Mouse (Mus musculus): Measurements from ENCODE around the gene Eaf2. TPM values are rescaled to one million over a fixed set of nuclear protein-coding genes. Genes with fewer than 3 reads are reported as not detected.
"Not testable (repeated sequence)": the region's sequence is repeated elsewhere in the genome, so short reads cannot be mapped to it uniquely, and the experiment has no call there.

The Eaf2 gene
- polyA plus RNA-seq, 1 experiment from 2014 or later: 1.9 TPM

- H3K4me1 ChIP-seq (ENCODE audit: control insufficient read depth, insufficient read depth, low read length): peaks cover 16% of the 10 kb centered on the region
- WGBS: under 1% methylated on average over 48 of the region's 48 CpGs
- ATAC-seq: peak; percentile 80
- H3K4me3 ChIP-seq (ENCODE audit: low read length): peak overlapping the region; percentile 89
- peak overlapping the region; percentile 53 for H3K4me2 ChIP-seq (ENCODE audit: low read depth, low read length)
- H3K9me3 ChIP-seq (ENCODE audit: control insufficient read depth, low read length): no peaks in the 10 kb centered on the region
- no peaks in the 10 kb centered on the region for H3K27me3 ChIP-seq (replicated peaks; ENCODE audit: control insufficient read depth, insufficient read depth, low read length)
- peak overlapping the region; percentile 70 for H3K27ac ChIP-seq (ENCODE audit: low read length)
- 0 out of 2 replicates have a peak, but pooled peaks cover 2% of the 10 kb centered on the region for H3K36me3 ChIP-seq (ENCODE audit: control insufficient read depth, insufficient read depth, low read length)
- peak overlapping the region; percentile 88 for H3K9ac ChIP-seq (ENCODE audit: low read depth, low read length)
Measured at GRCm38 (mm10) chr16:36875276-36875851, 561 bp upstream of the Eaf2 start.

- no peak for ATAC-seq
- no peaks in the 10 kb centered on the region for H3K27me3 ChIP-seq (replicated peaks; ENCODE audit: control insufficient read depth, insufficient read depth, low read length)
- H3K9ac ChIP-seq (ENCODE audit: low read depth, low read length): no peak overlapping the region
- 0 out of 2 replicates have a peak, but pooled peaks cover 5% of the 10 kb centered on the region for H3K36me3 ChIP-seq (ENCODE audit: control insufficient read depth, insufficient read depth, low read length)
- peaks cover 5% of the 10 kb centered on the region; the same call in 1 of the 2 replicates for H3K4me1 ChIP-seq (ENCODE audit: control insufficient read depth, insufficient read depth, low read length)
- H3K27ac ChIP-seq (ENCODE audit: low read length): no peak overlapping the region
- H3K4me3 ChIP-seq (ENCODE audit: low read length): no peak overlapping the region
- WGBS: 92% methylated on average over 2 of the region's 2 CpGs
- no peak overlapping the region for H3K4me2 ChIP-seq (ENCODE audit: low read depth, low read length)
- no peaks in the 10 kb centered on the region for H3K9me3 ChIP-seq (ENCODE audit: control insufficient read depth, low read length)
Measured at GRCm38 (mm10) chr16:36869442-36869841, 5.4 kb downstream of the Eaf2 start.

GRCm38 (mm10) chr16:36863585-36863984 lies 11.2 kb downstream of the Eaf2 start:
- H3K27ac ChIP-seq (ENCODE audit: low read length): no peak overlapping the region
- 89% methylated on average over 3 of the region's 3 CpGs for WGBS
- H3K4me3 ChIP-seq (ENCODE audit: low read length): no peak overlapping the region
- no peaks in the 10 kb centered on the region for H3K9me3 ChIP-seq (ENCODE audit: control insufficient read depth, low read length)
- H3K4me1 ChIP-seq (ENCODE audit: control insufficient read depth, insufficient read depth, low read length): no peaks in the 10 kb centered on the region
- ATAC-seq: no peak
- no peak overlapping the region for H3K9ac ChIP-seq (ENCODE audit: low read depth, low read length)
- H3K27me3 ChIP-seq (replicated peaks; ENCODE audit: control insufficient read depth, insufficient read depth, low read length): no peaks in the 10 kb centered on the region
- no peaks in the 10 kb centered on the region for H3K36me3 ChIP-seq (ENCODE audit: control insufficient read depth, insufficient read depth, low read length)
- H3K4me2 ChIP-seq (ENCODE audit: low read depth, low read length): no peak overlapping the region

- ATAC-seq: no peak
- Histone ChIP-seq H3K9me3 (ENCODE audit: control insufficient read depth, low read length) (no peaks in the 10 kb centered on the region), H3K27me3 (replicated peaks; ENCODE audit: control insufficient read depth, insufficient read depth, low read length) (no peaks in the 10 kb centered on the region), H3K4me2 (ENCODE audit: low read depth, low read length) (no peak overlapping the region), H3K4me3 (ENCODE audit: low read length) (no peak overlapping the region), H3K27ac (ENCODE audit: low read length) (no peak overlapping the region), H3K9ac (ENCODE audit: low read depth, low read length) (no peak overlapping the region), H3K4me1 (ENCODE audit: control insufficient read depth, insufficient read depth, low read length) (no peaks in the 10 kb centered on the region), H3K36me3 (ENCODE audit: control insufficient read depth, insufficient read depth, low read length) (0 out of 2 replicates have a peak, but pooled peaks cover 2% of the 10 kb centered on the region)
- 92% methylated on average over 3 of the region's 3 CpGs for WGBS
Measured at GRCm38 (mm10) chr16:36851202-36851601, 23.6 kb downstream of the Eaf2 start.

GRCm38 (mm10) chr16:36846894-36847293 lies 27.9 kb downstream of the Eaf2 start:
- H3K36me3 ChIP-seq (ENCODE audit: control insufficient read depth, insufficient read depth, low read length); H3K9me3 ChIP-seq (ENCODE audit: control insufficient read depth, low read length); H3K4me3 ChIP-seq (ENCODE audit: low read length); H3K4me2 ChIP-seq (ENCODE audit: low read depth, low read length); H3K4me1 ChIP-seq (ENCODE audit: control insufficient read depth, insufficient read depth, low read length); H3K27ac ChIP-seq (ENCODE audit: low read length); H3K27me3 ChIP-seq (replicated peaks; ENCODE audit: control insufficient read depth, insufficient read depth, low read length); H3K9ac ChIP-seq (ENCODE audit: low read depth, low read length); ATAC-seq: not testable (repeated sequence)
- WGBS: 90% methylated on average over 1 of the region's 1 CpGs

GRCm38 (mm10) chr16:36828820-36829219 lies 46.0 kb downstream of the Eaf2 start:
- peak overlapping the region; percentile 77 for H3K4me3 ChIP-seq (ENCODE audit: low read length)
- peak overlapping the region; percentile 82 for H3K4me2 ChIP-seq (ENCODE audit: low read depth, low read length)
- no peaks in the 10 kb centered on the region for H3K9me3 ChIP-seq (ENCODE audit: control insufficient read depth, low read length)
- H3K4me1 ChIP-seq (ENCODE audit: control insufficient read depth, insufficient read depth, low read length): peaks cover 7% of the 10 kb centered on the region
- no peaks in the 10 kb centered on the region for H3K27me3 ChIP-seq (replicated peaks; ENCODE audit: control insufficient read depth, insufficient read depth, low read length)
- no peak overlapping the region for H3K27ac ChIP-seq (ENCODE audit: low read length)
- WGBS: 6% methylated on average over 11 of the region's 11 CpGs
- peak; percentile 19 for ATAC-seq
- peak overlapping the region; percentile 87 for H3K9ac ChIP-seq (ENCODE audit: low read depth, low read length)
- H3K36me3 ChIP-seq (ENCODE audit: control insufficient read depth, insufficient read depth, low read length): no peaks in the 10 kb centered on the region

- H3K9ac ChIP-seq (ENCODE audit: low read depth, low read length): peak within 1 kb of the TSS; percentile 87
- H3K4me3 ChIP-seq (ENCODE audit: low read length): peak within 1 kb of the TSS; percentile 77
- H3K36me3 ChIP-seq (ENCODE audit: control insufficient read depth, insufficient read depth, low read length): no peaks in the 10 kb centered on the region
- no peaks in the 10 kb centered on the region for H3K9me3 ChIP-seq (ENCODE audit: control insufficient read depth, low read length)
- WGBS: under 1% methylated on average over 63 of the region's 64 CpGs
- no peaks in the 10 kb centered on the region for H3K27me3 ChIP-seq (replicated peaks; ENCODE audit: control insufficient read depth, insufficient read depth, low read length)
- H3K4me1 ChIP-seq (ENCODE audit: control insufficient read depth, insufficient read depth, low read length): peaks cover 7% of the 10 kb centered on the region
- peak; percentile 100 for ATAC-seq
- peak within 1 kb of the TSS; percentile 49; the same call in 1 of the 2 replicates for H3K27ac ChIP-seq (ENCODE audit: low read length)
- H3K4me2 ChIP-seq (ENCODE audit: low read depth, low read length): peak within 1 kb of the TSS; percentile 82
Measured at GRCm38 (mm10) chr16:36828054-36828786, 46.6 kb downstream of the Eaf2 start, which contains the start of gene Iqcb1. TSS of gene Iqcb1 (plus strand) at chr16:36828385.

GRCm38 (mm10) chr16:36827611-36828053 lies 47.2 kb downstream of the Eaf2 start:
- H3K4me1 ChIP-seq (ENCODE audit: control insufficient read depth, insufficient read depth, low read length): peaks cover 7% of the 10 kb centered on the region
- peak; percentile 37; the same call in 1 of the 2 replicates for ATAC-seq
- H3K27ac ChIP-seq (ENCODE audit: low read length): no peak overlapping the region
- H3K4me3 ChIP-seq (ENCODE audit: low read length): peak overlapping the region; percentile 77
- peak overlapping the region; percentile 82 for H3K4me2 ChIP-seq (ENCODE audit: low read depth, low read length)
- H3K9me3 ChIP-seq (ENCODE audit: control insufficient read depth, low read length): no peaks in the 10 kb centered on the region
- H3K36me3 ChIP-seq (ENCODE audit: control insufficient read depth, insufficient read depth, low read length): no peaks in the 10 kb centered on the region
- H3K27me3 ChIP-seq (replicated peaks; ENCODE audit: control insufficient read depth, insufficient read depth, low read length): no peaks in the 10 kb centered on the region
- peak overlapping the region; percentile 87 for H3K9ac ChIP-seq (ENCODE audit: low read depth, low read length)
- 9% methylated on average over 11 of the region's 11 CpGs for WGBS

GRCm38 (mm10) chr16:36821474-36821873 lies 53.3 kb downstream of the Eaf2 start:
- WGBS: 9% methylated on average over 3 of the region's 3 CpGs
- ATAC-seq: peak; percentile 92
- Histone ChIP-seq H3K4me1 (ENCODE audit: control insufficient read depth, insufficient read depth, low read length) (peaks cover 7% of the 10 kb centered on the region; the same call in 1 of the 2 replicates), H3K36me3 (ENCODE audit: control insufficient read depth, insufficient read depth, low read length) (no peaks in the 10 kb centered on the region), H3K27me3 (replicated peaks; ENCODE audit: control insufficient read depth, insufficient read depth, low read length) (no peaks in the 10 kb centered on the region), H3K9ac (ENCODE audit: low read depth, low read length) (no peak overlapping the region), H3K4me2 (ENCODE audit: low read depth, low read length) (no peak overlapping the region), H3K27ac (ENCODE audit: low read length) (no peak overlapping the region), H3K4me3 (ENCODE audit: low read length) (no peak overlapping the region), H3K9me3 (ENCODE audit: control insufficient read depth, low read length) (no peaks in the 10 kb centered on the region)

Data from intestine, embryonic 16.5 days (tissue).